Mouse (Mus musculus) embryonic stem cell, embryonic (primary cell): Measurements from ENCODE around the gene Rapgef6.

Experiments used
- CTCF ChIA-PET, 4 experiments: fragments of 300-600 bp in 2 of 4; fragments of 350-600 bp in 2 of 4; sonication (Branson Sonifier 250); formaldehyde crosslinking; loops; one replicate each; lab custom pipeline; 2022; ENCODE audit warnings: inconsistent platforms in 2 of 4; lab: Charles Lee
- POLR2A ChIA-PET, 4 experiments: fragments of 300-600 bp in 2 of 4; fragments of 350-600 bp in 2 of 4; sonication (Branson Sonifier 250); formaldehyde crosslinking; loops; one replicate each; lab custom pipeline; 2022; ENCODE audit warnings: antibody characterized with exemption in 4 of 4, inconsistent platforms in 1 of 4; lab: Charles Lee

The Rapgef6 gene

GRCm38 (mm10) chr11:54621725-54622124, 99.1 kb downstream of the Rapgef6 start:
- CTCF ChIA-PET = interaction anchor here in 1 of 4 experiments (0.6 kb wide), 1 partner anchor 594 kb away, joined by 5 read pairs; no protein-coding TSS in a partner anchor

GRCm38 (mm10) chr11:54626905-54627304, 104.3 kb downstream of the Rapgef6 start:
- ChIA-PET CTCF (no interaction called here), POLR2A (interaction anchor here in 1 of 4 experiments (1.7 kb wide), 1 partner anchor 11 kb away, joined by 7 read pairs; no protein-coding TSS in a partner anchor)

More at GRCm38 (mm10) chr11:54621725-54622124, 99.1 kb downstream of the Rapgef6 start:
- POLR2A ChIA-PET = interaction anchor here in 3 of 4 experiments (0.7 to 1.0 kb wide), 3 partner anchors 22 to 99 kb away, joined by 3 read pairs; partner anchors contain the start of gene Rapgef6 (in 1 of the 3)

GRCm38 (mm10) chr11:54646420-54646819, 123.8 kb downstream of the Rapgef6 start:
- CTCF ChIA-PET = interaction anchor here in 1 of 4 experiments (0.8 kb wide), 1 partner anchor 50 kb away, joined by 3 read pairs; no protein-coding TSS in a partner anchor
- POLR2A ChIA-PET = interaction anchor here in 1 of 4 experiments (0.9 kb wide), 1 partner anchor 214 kb away, joined by 3 read pairs; the partner anchor contains the start of gene Lyrm7

- ChIA-PET CTCF (interaction anchor here in 1 of 4 experiments (0.7 kb wide), 1 partner anchor 59 kb away, joined by 4 read pairs; no protein-coding TSS in a partner anchor), POLR2A (no interaction called here)
These were observed 125.9 kb downstream of the Rapgef6 start for GRCm38 (mm10) chr11:54648573-54648972.

GRCm38 (mm10) chr11:54655420-54655819, 132.8 kb downstream of the Rapgef6 start:
- CTCF ChIA-PET = no interaction called here
- POLR2A ChIA-PET = no interaction called here

- ChIA-PET POLR2A (interaction anchor here in 2 of 4 experiments (0.6 to 1.6 kb wide), 4 partner anchors 27 to 1167 kb away, joined by 3 read pairs; partner anchors contain the start of gene Rapgef6 (in 1 of the 2)), CTCF (interaction anchor here in 1 of 4 experiments (0.6 kb wide), 2 partner anchors 276 to 1253 kb away, joined by 3 read pairs; no protein-coding TSS in a partner anchor)
These were observed 151.1 kb downstream of the Rapgef6 start for GRCm38 (mm10) chr11:54673575-54674298.

- CTCF ChIA-PET = no interaction called here
- POLR2A ChIA-PET = no interaction called here
These were observed 153.3 kb downstream of the Rapgef6 start for GRCm38 (mm10) chr11:54675792-54676489.

GRCm38 (mm10) chr11:54679141-54679540, 156.5 kb downstream of the Rapgef6 start:
- ChIA-PET CTCF (interaction anchor here in 1 of 4 experiments (0.6 kb wide), 1 partner anchor 404 kb away, joined by 3 read pairs; no protein-coding TSS in a partner anchor), POLR2A (interaction anchor here in 1 of 4 experiments (0.7 to 1.2 kb wide), 2 partner anchors 13 to 17 kb away, joined by 3 to 4 read pairs; no protein-coding TSS in a partner anchor)

GRCm38 (mm10) chr11:54684831-54685230, 162.2 kb downstream of the Rapgef6 start:
- CTCF ChIA-PET = interaction anchor here in 1 of 4 experiments (0.7 kb wide), 1 partner anchor 10 kb away, joined by 3 read pairs; no protein-coding TSS in a partner anchor

GRCm38 (mm10) chr11:54690171-54690570, 167.5 kb downstream of the Rapgef6 start:
- POLR2A ChIA-PET = interaction anchor here in 1 of 4 experiments (0.5 kb wide), 1 partner anchor 253 kb away, joined by 4 read pairs; no protein-coding TSS in a partner anchor
- CTCF ChIA-PET = no interaction called here

More at GRCm38 (mm10) chr11:54684831-54685230, 162.2 kb downstream of the Rapgef6 start:
- POLR2A ChIA-PET = no interaction called here

GRCm38 (mm10) chr11:54691179-54691578, 168.5 kb downstream of the Rapgef6 start:
- ChIA-PET POLR2A (interaction anchor here in 3 of 4 experiments (0.7 to 1.5 kb wide), 7 partner anchors 19 to 220 kb away, joined by 3 to 5 read pairs (median 3); partner anchors contain the start of gene Cdc42se2 (in 1 of the 3)), CTCF (interaction anchor here in 3 of 4 experiments (0.6 to 0.9 kb wide), 3 partner anchors 12 to 156 kb away, joined by 3 to 6 read pairs (median 3); no protein-coding TSS in a partner anchor)

GRCm38 (mm10) chr11:54693696-54694095, 171.0 kb downstream of the Rapgef6 start:
- CTCF ChIA-PET = no interaction called here

GRCm38 (mm10) chr11:54694291-54694690, 171.6 kb downstream of the Rapgef6 start:
- ChIA-PET CTCF (interaction anchor here in 1 of 4 experiments (0.6 kb wide), 1 partner anchor 10 kb away, joined by 3 read pairs; no protein-coding TSS in a partner anchor), POLR2A (interaction anchor here in 1 of 4 experiments (1.3 kb wide), 1 partner anchor 13 kb away, joined by 3 read pairs; no protein-coding TSS in a partner anchor)

More at GRCm38 (mm10) chr11:54693696-54694095, 171.0 kb downstream of the Rapgef6 start:
- POLR2A ChIA-PET = interaction anchor here in 1 of 4 experiments (1.3 kb wide), 1 partner anchor 12 kb away, joined by 3 read pairs; no protein-coding TSS in a partner anchor

- CTCF ChIA-PET = interaction anchor here (0.5 to 1.1 kb wide), 6 partner anchors 13 to 1833 kb away, joined by 3 to 8 read pairs (median 3); partner anchors contain the start of gene Lyrm7 (in 1 of the 4)
- POLR2A ChIA-PET = interaction anchor here in 2 of 4 experiments (0.6 to 1.8 kb wide), 12 partner anchors 9 to 773 kb away, joined by 3 to 17 read pairs (median 3); partner anchors contain the start of genes Lyrm7 (in 2 of the 2), Cdc42se2 (in 1 of the 2) and G3bp1 (in 1 of the 2)
These were observed 173.3 kb downstream of the Rapgef6 start for GRCm38 (mm10) chr11:54695951-54696350.

GRCm38 (mm10) chr11:54697611-54698010, 175.0 kb downstream of the Rapgef6 start:
- CTCF ChIA-PET = no interaction called here

GRCm38 (mm10) chr11:54698636-54699035, 176.0 kb downstream of the Rapgef6 start:
- POLR2A ChIA-PET = interaction anchor here in 1 of 4 experiments (0.5 to 0.6 kb wide), 2 partner anchors 80 to 88 kb away, joined by 3 to 4 read pairs; no protein-coding TSS in a partner anchor

More at GRCm38 (mm10) chr11:54697611-54698010, 175.0 kb downstream of the Rapgef6 start:
- POLR2A ChIA-PET = no interaction called here

GRCm38 (mm10) chr11:54699972-54700371, 177.3 kb downstream of the Rapgef6 start:
- ChIA-PET CTCF (interaction anchor here in 1 of 4 experiments (0.6 kb wide), 1 partner anchor 163 kb away, joined by 4 read pairs; no protein-coding TSS in a partner anchor), POLR2A (interaction anchor here in 2 of 4 experiments (1.2 to 2.1 kb wide), 4 partner anchors 9 to 587 kb away, joined by 3 to 14 read pairs (median 4); partner anchors contain the start of gene Cdc42se2 (in 1 of the 2))

More at GRCm38 (mm10) chr11:54698636-54699035, 176.0 kb downstream of the Rapgef6 start:
- CTCF ChIA-PET = no interaction called here
